Mouse (Mus musculus) ES-E14 (cell line): ENCODE data around the gene Csrnp1.

Experiments used
- CHD2 ChIP-seq: IDR thresholded peaks from 2 replicates; pipeline ENCODE4 v1.6.1; 2014; ENCODE audit warnings: mild to moderate bottlenecking, low read depth, low read length, inconsistent platforms
- HCFC1 ChIP-seq: IDR thresholded peaks from 2 replicates; pipeline ENCODE4 v1.6.1; 2012; ENCODE audit warnings: low read length, inconsistent platforms, borderline replicate concordance; ENCODE audit not compliant: insufficient read depth
- ZC3H11A ChIP-seq: IDR thresholded peaks from 2 replicates; pipeline ENCODE4 v1.6.1; 2012; ENCODE audit warnings: low read depth, mild to moderate bottlenecking, inconsistent platforms, low read length, borderline replicate concordance

DNA sequence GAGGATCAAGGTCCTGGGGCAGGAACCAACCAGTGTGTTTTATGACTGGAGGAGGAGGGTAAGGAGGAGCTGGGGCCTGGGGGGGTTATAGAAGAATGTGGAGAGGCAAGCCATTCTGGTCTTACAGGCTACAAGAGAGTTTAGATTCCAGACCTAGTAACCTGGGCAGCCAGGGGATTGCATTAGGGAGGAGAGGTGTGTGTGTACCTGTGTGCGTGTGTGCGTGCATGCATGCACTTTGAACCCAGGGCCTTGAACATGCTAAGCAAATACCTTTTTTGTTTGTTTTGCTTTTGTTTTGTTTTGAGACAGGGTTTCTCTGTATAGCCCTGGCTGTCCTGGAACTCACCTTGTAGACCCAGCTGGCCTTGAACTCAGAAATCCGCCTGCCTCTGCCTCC, 25.4 kb upstream of the Csrnp1 start:
- no peak for TF ChIP-seq ZC3H11A
- TF ChIP-seq CHD2 = no peak
- no peak for TF ChIP-seq HCFC1
